10 mouse cellular contexts compared by ENCODE assay signal in genomic region chr1:179502565-179502964, GRCm38 (mm10). TPM values are rescaled to one million over a fixed set of nuclear protein-coding genes. Genes with fewer than 3 reads are reported as not detected.
A peak's percentile ranks its signal among the peaks of the same experiment; 100 is the strongest.
DNase-seq lines count a peak whose midpoint lies in the region; ATAC-seq and TF ChIP-seq lines count a peak whose summit lies in the region.
"Had no signal": no experiment of that assay in that cellular context is flagged by ENCODE, and none has a peak within 500 bp of the region (broad histone marks: within the 10 kb centered on the region; RNA-seq: fewer than 3 reads in every experiment).

No protein-coding gene starts in this region.

- ATAC-seq in lung, embryonic 14.5 days (ENCODE audit: insufficient read depth), result no peak
- peak; percentile 63; the same call in 1 of the 2 replicates for ATAC-seq in megakaryocyte-erythroid progenitor cell, adult 5-6 weeks (replicated peaks; ENCODE audit: low FRiP score, low TSS enrichment, poor library complexity, severe bottlenecking)

- H3K4me3 ChIP-seq in lung, embryonic 14.5 days (ENCODE audit: low read depth, low read length), result no peak overlapping the region
- H3K4me3 ChIP-seq: embryonic facial prominence, embryonic 15.5 days; limb, embryonic 13.5 days had no signal

- peak; percentile 63 for DNase-seq in embryo, embryonic 10.5 days (ENCODE audit: low spot score)
- no peak for DNase-seq in embryo, embryonic 9.5 days (ENCODE audit: extremely low spot score)
- DNase-seq in lung, embryonic 14.5 days, result peak; percentile 76
- DNase-seq in lung, adult 18-20 months, result no peak
- peak; percentile 45 for DNase-seq in R1 (ENCODE audit: low read depth, low spot score)
- no peak for DNase-seq in ovary, adult 18-20 months (ENCODE audit: low spot score)
- DNase-seq in layer of hippocampus, adult 9-11 months, result no peak

- no peaks in the 10 kb centered on the region for H3K4me1 ChIP-seq in lung, embryonic 14.5 days (ENCODE audit: insufficient read depth)
- H3K4me1 ChIP-seq: limb, embryonic 13.5 days had no signal

- H3K27ac ChIP-seq in lung, embryonic 14.5 days (ENCODE audit: low read depth), result no peak overlapping the region
- H3K27ac ChIP-seq: embryonic facial prominence, embryonic 15.5 days; limb, embryonic 13.5 days had no signal

- 12% methylated on average over 3 of the region's 3 CpGs for WGBS in lung, embryonic 14.5 days

- H3K9me3 ChIP-seq in lung, embryonic 14.5 days (ENCODE audit: low read depth, low read length), result no peaks in the 10 kb centered on the region
- H3K9me3 ChIP-seq: embryonic facial prominence, embryonic 15.5 days; limb, embryonic 13.5 days had no signal

- H3K4me2 ChIP-seq in lung, embryonic 14.5 days, result no peak overlapping the region
- H3K4me2 ChIP-seq: embryonic facial prominence, embryonic 15.5 days; limb, embryonic 13.5 days had no signal

- H3K27me3 ChIP-seq in lung, embryonic 14.5 days (ENCODE audit: insufficient read depth, low read length), result no peaks in the 10 kb centered on the region
- H3K27me3 ChIP-seq: embryonic facial prominence, embryonic 15.5 days; limb, embryonic 13.5 days had no signal

- peak; percentile 79 for TF ChIP-seq CTCF in lung, embryonic 14.5 days (IDR thresholded peaks at IDR 0.05; ENCODE audit: low read depth)

- H3K9ac ChIP-seq in lung, embryonic 14.5 days, result no peak overlapping the region
- H3K9ac ChIP-seq: embryonic facial prominence, embryonic 15.5 days; limb, embryonic 13.5 days had no signal

- H3K36me3 ChIP-seq in lung, embryonic 14.5 days (ENCODE audit: insufficient read depth), result no peaks in the 10 kb centered on the region
- H3K36me3 ChIP-seq: embryonic facial prominence, embryonic 15.5 days; limb, embryonic 13.5 days had no signal

RNA-seq across cellular contexts. Expression of gene Smyd3, which starts 15.3 kb away (rescaled TPM):
- 20.6 and 21.0 TPM in 2 replicates for polyA plus RNA-seq in lung, embryonic 14.5 days (2014; fragmentation: Nextera tagmentation; extraction: Ambion mirVana)
- 32.2 and 48.9 TPM in 2 replicates for total RNA-seq in megakaryocyte-erythroid progenitor cell, adult 5-6 weeks (2014; fragmentation: Nextera tagmentation)
- total RNA-seq in megakaryocyte-erythroid progenitor cell, adult 5-6 weeks (2017), result 22.6 and 25.8 TPM in 2 replicates

RNA-seq across cellular contexts. Expression of gene Tfb2m, which starts 43.5 kb away (rescaled TPM):
- polyA plus RNA-seq in lung, embryonic 14.5 days (2014; fragmentation: Nextera tagmentation; extraction: Ambion mirVana), result 26.6 and 34.6 TPM in 2 replicates
- 30.4 and 44.8 TPM in 2 replicates for total RNA-seq in megakaryocyte-erythroid progenitor cell, adult 5-6 weeks (2014; fragmentation: Nextera tagmentation)
- 57.7 and 77.9 TPM in 2 replicates for total RNA-seq in megakaryocyte-erythroid progenitor cell, adult 5-6 weeks (2017)

RNA-seq across cellular contexts. Expression of gene Cnst, which starts 43.6 kb away (rescaled TPM):
- polyA plus RNA-seq in lung, embryonic 14.5 days (2014; fragmentation: Nextera tagmentation; extraction: Ambion mirVana), result 17.1 and 18.2 TPM in 2 replicates
- total RNA-seq in megakaryocyte-erythroid progenitor cell, adult 5-6 weeks (2014; fragmentation: Nextera tagmentation), result 18.3 and 21.0 TPM in 2 replicates
- 16.3 and 18.4 TPM in 2 replicates for total RNA-seq in megakaryocyte-erythroid progenitor cell, adult 5-6 weeks (2017)

Comparison
In these comparisons a context has a peak if more than half of its experiments do, and no peak if none do; other contexts are left out.
1. DNase-seq: peak in embryo, embryonic 10.5 days (single experiment), lung, embryonic 14.5 days (single experiment) and R1 (single experiment); none in embryo, embryonic 9.5 days (single experiment), lung, adult 18-20 months (0 of 2), ovary, adult 18-20 months (single experiment) and layer of hippocampus, adult 9-11 months (single experiment).